Mouse (Mus musculus) heart, adult 11 months (tissue): ENCODE measurements around the gene Rdh11.
A peak's percentile ranks its signal among the peaks of the same experiment; 100 is the strongest.

ENCODE experiments used
- DNase-seq: peaks from one replicate; pipeline ENCODE4 v3.0.0; 2022

Gene Rdh11

DNA sequence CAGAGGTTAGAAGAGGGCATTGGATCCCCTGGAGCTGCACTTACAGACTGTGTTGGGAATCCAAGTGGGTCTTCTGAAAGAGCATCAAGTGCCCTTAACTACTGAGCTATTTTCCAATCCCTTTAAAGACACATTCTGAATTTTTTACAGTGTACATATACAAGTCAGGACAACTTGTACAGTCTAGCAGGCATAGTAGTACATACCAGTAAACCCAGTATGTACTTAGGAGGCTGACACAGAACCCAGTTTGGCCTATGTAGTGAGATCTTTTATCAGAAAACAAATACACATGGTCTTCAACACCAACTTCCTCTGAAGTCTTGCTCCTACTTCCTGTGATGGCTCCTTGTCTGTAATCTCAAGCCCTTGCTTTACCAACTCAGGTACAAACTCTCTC is 53.1 kb downstream of the Rdh11 start:
- peak; percentile 43 for DNase-seq

DNA sequence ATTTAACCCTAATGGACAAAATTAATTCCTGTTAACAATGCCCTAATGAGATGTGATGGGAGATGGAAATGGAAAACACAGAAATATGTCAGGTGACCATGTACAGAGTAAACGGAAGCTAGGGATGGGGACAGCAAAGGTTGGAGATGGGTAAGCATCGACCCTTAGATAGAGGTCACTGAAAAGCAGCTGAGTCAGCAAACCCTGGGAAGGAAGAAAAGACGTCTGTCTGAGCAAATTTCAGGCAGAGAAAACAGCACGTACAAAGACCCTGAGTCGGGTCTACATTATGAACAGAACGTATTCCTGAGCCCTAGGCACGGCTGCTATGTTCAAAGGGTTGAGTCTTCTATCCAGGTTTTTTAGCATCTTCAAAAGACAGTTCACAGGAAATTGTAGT is 55.1 kb downstream of the Rdh11 start:
- DNase-seq: peak; percentile 73

DNA sequence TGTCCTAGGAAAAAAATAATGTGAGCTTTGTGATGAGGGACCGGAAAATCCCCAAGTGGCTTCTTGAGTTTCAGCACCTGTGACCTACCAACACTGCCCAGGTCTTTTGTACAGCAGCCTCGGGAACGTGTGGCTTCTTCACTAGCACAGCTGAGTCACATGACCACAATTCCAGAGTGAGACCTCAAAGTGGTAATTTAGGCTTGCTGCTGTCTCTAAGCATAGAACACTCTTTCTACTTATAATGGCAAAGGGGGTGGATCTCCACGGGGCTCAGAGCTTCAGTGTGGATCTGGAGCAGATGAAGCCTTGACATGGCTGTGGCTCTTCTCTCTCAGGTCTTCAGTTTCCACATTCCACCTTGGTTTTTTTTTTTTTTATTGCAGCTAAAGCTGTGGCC is 57.0 kb downstream of the Rdh11 start:
- DNase-seq: peak; percentile 19

DNA sequence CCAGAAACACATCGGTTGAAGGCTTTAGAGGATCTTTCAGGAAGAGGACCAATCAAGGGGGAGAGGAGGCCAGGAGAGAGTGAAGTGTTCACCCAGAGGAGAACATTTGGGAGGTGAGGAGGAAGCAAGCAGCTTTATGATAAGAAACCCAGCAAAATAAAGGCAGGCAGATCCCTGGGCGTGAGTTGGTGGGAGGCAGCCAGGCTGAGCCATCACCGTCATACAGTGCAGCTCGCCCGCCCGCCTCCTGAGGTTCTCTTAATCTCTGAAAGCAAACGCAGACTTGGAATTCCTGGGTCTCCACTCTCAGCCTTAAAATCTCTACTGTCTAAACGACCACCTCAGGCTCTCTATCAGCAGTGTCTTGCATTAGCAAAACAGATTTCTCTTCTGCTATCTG is 57.4 kb downstream of the Rdh11 start:
- DNase-seq: peak; percentile 52

DNA sequence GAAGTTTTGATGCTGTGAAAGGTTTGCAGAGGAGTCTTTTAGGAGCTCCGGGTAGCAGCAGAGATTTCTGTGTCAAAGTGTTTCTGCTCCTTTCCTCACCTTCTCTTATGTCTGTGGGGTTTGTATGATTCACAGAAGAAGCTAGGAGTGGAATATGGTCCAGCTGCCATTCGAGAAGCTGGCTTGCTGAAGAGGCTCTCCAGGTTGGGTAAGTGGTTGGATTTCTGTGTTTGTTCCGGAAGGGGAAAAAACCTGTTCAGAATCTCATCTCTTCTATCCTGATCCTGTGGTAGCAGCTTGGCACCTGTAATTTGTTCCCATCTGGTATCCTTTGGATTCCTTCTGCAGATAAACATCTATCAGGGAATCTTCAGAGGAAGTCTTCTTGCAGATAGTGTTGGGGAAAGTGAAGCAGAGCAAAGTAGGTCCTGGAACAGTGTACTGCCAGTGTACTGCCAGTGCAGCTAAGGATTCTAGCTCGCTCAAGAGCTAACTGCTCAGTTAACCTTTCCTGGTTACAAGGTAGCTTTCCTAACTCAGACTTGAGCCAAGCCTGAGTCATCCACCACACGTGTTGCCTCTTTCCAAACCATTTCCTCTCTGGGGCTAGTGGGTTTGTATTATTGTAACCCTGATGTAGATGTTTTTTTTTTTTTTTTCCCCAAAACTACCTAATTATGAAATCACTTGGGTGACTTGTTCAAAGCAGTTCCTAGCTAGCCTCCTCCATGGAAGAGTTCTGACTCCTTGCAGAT is 60.2 kb downstream of the Rdh11 start:
- DNase-seq: peak; percentile 35

DNA sequence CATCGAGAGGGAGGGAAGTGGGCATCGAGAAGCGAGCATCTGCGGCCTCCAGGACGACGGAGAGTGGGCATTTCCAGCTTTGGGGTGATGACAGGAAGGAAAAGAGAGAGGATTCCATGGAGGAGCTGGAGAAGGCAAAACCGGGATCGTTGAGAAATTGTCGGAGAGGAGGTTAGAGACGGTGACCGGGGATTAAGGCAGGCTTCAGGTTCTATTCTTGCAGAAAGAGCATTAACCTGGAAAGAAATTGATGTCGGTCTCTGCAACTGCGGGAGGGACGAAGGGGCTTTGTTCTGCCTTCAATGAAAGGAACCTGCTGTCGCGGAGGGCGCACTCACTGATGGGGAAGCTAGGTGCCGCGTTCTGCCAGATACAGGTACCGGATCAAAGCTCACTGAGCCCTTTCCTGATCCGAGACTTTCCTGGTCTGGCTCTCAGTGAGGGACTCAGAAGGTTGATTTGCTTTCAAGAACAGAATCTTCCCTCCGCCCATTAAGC is 60.9 kb downstream of the Rdh11 start:
- peak; percentile 66 for DNase-seq

DNA sequence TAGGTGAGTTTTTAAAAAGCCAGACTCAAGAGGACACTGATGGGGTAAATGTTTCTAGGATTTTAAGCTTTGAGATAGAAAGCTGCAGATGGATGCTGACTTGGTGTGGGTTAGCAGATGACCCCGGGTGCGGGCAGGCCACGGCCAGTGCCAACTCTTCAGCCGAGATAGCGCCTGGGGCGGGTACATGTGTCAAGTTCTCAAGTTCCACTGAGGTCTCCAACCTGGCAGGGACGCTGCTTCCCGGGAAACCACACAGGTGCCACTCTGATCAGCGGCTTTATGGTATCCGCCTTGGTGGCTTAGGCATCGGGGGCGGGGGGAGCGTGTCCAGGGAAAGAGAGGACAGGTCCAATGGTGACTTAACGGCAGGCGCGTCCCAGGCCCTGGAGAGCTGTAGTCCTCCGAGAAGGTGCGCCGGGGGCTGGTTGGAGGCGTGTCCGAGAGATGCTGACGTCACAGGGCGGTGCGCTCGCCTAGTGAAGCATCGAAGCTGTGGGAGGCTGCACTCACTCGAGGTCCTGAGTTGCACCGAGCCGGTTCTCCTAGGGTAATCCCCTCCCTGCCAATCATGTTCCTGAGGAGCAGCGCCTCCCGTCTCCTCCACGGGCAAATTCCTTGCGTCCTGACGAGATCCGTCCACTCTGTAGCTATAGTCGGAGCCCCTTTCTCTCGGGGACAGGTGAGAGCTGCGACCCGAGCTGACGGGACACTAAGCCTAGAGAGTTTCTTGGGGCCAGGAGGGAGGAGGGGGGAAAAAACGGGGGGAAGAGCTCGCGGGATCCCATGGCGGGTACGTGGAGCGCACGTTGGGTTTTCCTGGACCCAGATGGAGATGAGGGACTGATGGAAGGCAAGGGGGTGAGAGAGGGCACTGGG is 61.6 kb downstream of the Rdh11 start, which contains the start of gene Arg2:
Arg2 (plus strand) TSS at position 479 of the 879 bp plus-strand sequence.
- peak; percentile 90 for DNase-seq
